Mouse (Mus musculus) MEL (cell line): ENCODE results near the gene Ctnnbl1. TPM values are rescaled to one million over a fixed set of nuclear protein-coding genes. Genes with fewer than 3 reads are reported as not detected.
A peak's percentile ranks its signal among the peaks of the same experiment; 100 is the strongest.

Source experiments
- DNase-seq: peaks from one replicate; pipeline ENCODE4 v3.0.0; 2011; ENCODE audit warnings: low read depth, low spot score
- H3K27ac ChIP-seq: 2 replicates; pipeline ENCODE4 v1.5.1; 2012; ENCODE audit warnings: low read depth, mild to moderate bottlenecking, control low read depth, low read length, moderate library complexity; ENCODE audit not compliant: control insufficient read depth
- H3K27me3 ChIP-seq, 2 experiments: fragments of 150-350 bp in 1 of 2; sonication (generic) in 1 of 2; 2 replicates each; pipeline ENCODE4 v1.6.1; 2012; ENCODE audit warnings: low read length in 2 of 2, mild to moderate bottlenecking in 2 of 2, improper control_type of control experiment in 1 of 2, moderate library complexity in 1 of 2; ENCODE audit not compliant: insufficient read depth in 2 of 2, control insufficient read depth in 1 of 2
- H3K36me3 ChIP-seq, 2 experiments: 2 replicates each; pipeline ENCODE4 v1.6.1; 2012 to 2014; ENCODE audit warnings: low read length in 2 of 2, improper control_type of control experiment in 1 of 2, inconsistent platforms in 1 of 2, mild to moderate bottlenecking in 1 of 2; ENCODE audit not compliant: insufficient read depth in 2 of 2, control insufficient read depth in 1 of 2
- H3K4me1 ChIP-seq, 2 experiments: fragments of 150-350 bp in 1 of 2; sonication (generic) in 1 of 2; 2 replicates each; pipeline ENCODE4 v1.6.1; 2012; ENCODE audit warnings: low read length in 2 of 2, improper control_type of control experiment in 1 of 2, mild to moderate bottlenecking in 1 of 2; ENCODE audit not compliant: insufficient read depth in 2 of 2, control insufficient read depth in 1 of 2
- H3K4me3 ChIP-seq, 2 experiments: fragments of 150-350 bp in 1 of 2; sonication (generic) in 1 of 2; 2 replicates each; pipeline ENCODE4 v1.5.1; 2012; ENCODE audit warnings: low read depth in 2 of 2, low read length in 2 of 2, mild to moderate bottlenecking in 2 of 2, moderate library complexity in 2 of 2, control low read depth in 1 of 2, improper control_type of control experiment in 1 of 2; ENCODE audit not compliant: control insufficient read depth in 1 of 2, insufficient read depth in 1 of 2
- H3K79me2 ChIP-seq: 2 replicates; pipeline ENCODE4 v1.6.1; 2012; ENCODE audit warnings: mild to moderate bottlenecking, low read length, moderate library complexity; ENCODE audit not compliant: control insufficient read depth, poor library complexity, insufficient read depth
- H3K9ac ChIP-seq: 2 replicates; pipeline ENCODE4 v1.6.1; 2012; ENCODE audit warnings: low read depth, mild to moderate bottlenecking, control low read depth, low read length, moderate library complexity; ENCODE audit not compliant: control insufficient read depth, poor library complexity, severe bottlenecking
- H3K9me3 ChIP-seq: fragments of 150-350 bp; sonication (generic); replicated peaks from 2 replicates; pipeline ENCODE4 v1.6.1; 2012; ENCODE audit warnings: mild to moderate bottlenecking, low read length, improper control_type of control experiment, moderate library complexity; ENCODE audit not compliant: insufficient read depth
- BHLHE40 ChIP-seq: IDR thresholded peaks from 2 replicates; pipeline ENCODE4 v1.6.1; 2012; ENCODE audit warnings: low read depth, mild to moderate bottlenecking, inconsistent platforms, low read length, improper control_type of control experiment, borderline replicate concordance
- CTCF ChIP-seq, 3 experiments: IDR thresholded peaks in 2 of 3; conservative IDR thresholded peaks in 1 of 3; 2 replicates each; pipeline ENCODE4 v1.5.1; 2011 to 2012; ENCODE audit warnings: low read length in 3 of 3, low read depth in 2 of 3, mild to moderate bottlenecking in 2 of 3, improper control_type of control experiment in 1 of 3, inconsistent platforms in 1 of 3, mixed read lengths in 1 of 3, moderate library complexity in 1 of 3; ENCODE audit not compliant: control insufficient read depth in 1 of 3, insufficient read depth in 1 of 3, poor library complexity in 1 of 3, severe bottlenecking in 1 of 3
- ELF1 ChIP-seq: IDR thresholded peaks from 2 replicates; pipeline ENCODE4 v1.6.1; 2014; ENCODE audit warnings: low read depth, mild to moderate bottlenecking, inconsistent platforms, low read length, improper control_type of control experiment, moderate library complexity
- ETS1 ChIP-seq: IDR thresholded peaks from 2 replicates; pipeline ENCODE4 v1.6.1; 2012; ENCODE audit warnings: low read depth, mild to moderate bottlenecking, inconsistent platforms, low read length, improper control_type of control experiment, moderate library complexity
- GABPA ChIP-seq: IDR thresholded peaks from 2 replicates; pipeline ENCODE4 v1.6.1; 2012; ENCODE audit warnings: low read depth, mild to moderate bottlenecking, inconsistent platforms, low read length, improper control_type of control experiment, moderate library complexity
- GATA1 ChIP-seq: IDR thresholded peaks from 2 replicates; pipeline ENCODE4 v1.6.1; 2011; ENCODE audit warnings: low read depth, low read length, improper control_type of control experiment
- JUND ChIP-seq: IDR thresholded peaks from 2 replicates; pipeline ENCODE4 v1.6.1; 2011; ENCODE audit warnings: low read depth, mild to moderate bottlenecking, improper control_type of control experiment, low read length
- KAT2A ChIP-seq: conservative IDR thresholded peaks from 2 replicates; pipeline ENCODE4 v1.6.1; 2012; ENCODE audit warnings: low read depth, low read length, improper control_type of control experiment, inconsistent platforms
- MAFK ChIP-seq: IDR thresholded peaks from 2 replicates; pipeline ENCODE4 v1.6.1; 2011; ENCODE audit warnings: low read depth, mild to moderate bottlenecking, low read length, improper control_type of control experiment, borderline replicate concordance
- MAX ChIP-seq: IDR thresholded peaks from 2 replicates; pipeline ENCODE4 v1.6.1; 2011; ENCODE audit warnings: low read length, improper control_type of control experiment
- MEF2A ChIP-seq: IDR thresholded peaks from 2 replicates; pipeline ENCODE4 v1.6.1; 2014; ENCODE audit warnings: low read depth, mild to moderate bottlenecking, inconsistent platforms, low read length, improper control_type of control experiment; ENCODE audit not compliant: poor library complexity, insufficient replicate concordance, severe bottlenecking; ENCODE audit errors: extremely low read depth
- MYC ChIP-seq: IDR thresholded peaks from 2 replicates; pipeline ENCODE4 v1.6.1; 2011; ENCODE audit warnings: low read depth, mild to moderate bottlenecking, low read length, improper control_type of control experiment, moderate library complexity
- NRF1 ChIP-seq: IDR thresholded peaks from 2 replicates; pipeline ENCODE4 v1.6.1; 2014; ENCODE audit warnings: low read depth, mild to moderate bottlenecking, inconsistent platforms, low read length, improper control_type of control experiment, moderate library complexity; ENCODE audit not compliant: poor library complexity, insufficient read depth, severe bottlenecking
- POLR2AphosphoS2 ChIP-seq: IDR thresholded peaks from 2 replicates; pipeline ENCODE4 v1.6.1; 2011; ENCODE audit warnings: low read length, improper control_type of control experiment
- RAD21 ChIP-seq: IDR thresholded peaks from 2 replicates; pipeline ENCODE4 v1.6.1; 2011; ENCODE audit warnings: mild to moderate bottlenecking, low read depth, low read length, improper control_type of control experiment
- RCOR1 ChIP-seq: IDR thresholded peaks from 2 replicates; pipeline ENCODE4 v1.6.1; 2012; ENCODE audit warnings: low read depth, mild to moderate bottlenecking, inconsistent platforms, low read length, improper control_type of control experiment
- SMC3 ChIP-seq: IDR thresholded peaks from 2 replicates; pipeline ENCODE4 v1.6.1; 2011; ENCODE audit warnings: low read depth, low read length, improper control_type of control experiment
- TAL1 ChIP-seq: IDR thresholded peaks from 2 replicates; pipeline ENCODE4 v1.6.1; 2012; ENCODE audit warnings: mild to moderate bottlenecking, inconsistent platforms, low read length, moderate library complexity, mixed read lengths
- USF1 ChIP-seq: IDR thresholded peaks from 2 replicates; pipeline ENCODE4 v1.6.1; 2014; ENCODE audit warnings: low read depth, mild to moderate bottlenecking, inconsistent platforms, low read length, improper control_type of control experiment, moderate library complexity
- ZKSCAN1 ChIP-seq: IDR thresholded peaks from 2 replicates; pipeline ENCODE4 v1.6.1; 2012; ENCODE audit warnings: low read depth, mild to moderate bottlenecking, inconsistent platforms, low read length, improper control_type of control experiment, moderate library complexity
- polyA plus RNA-seq, 2 experiments: library from polyadenylated mRNA; stranded (reverse) in 1 of 2; unstranded in 1 of 2; fragments of >175 nt in 1 of 2; fragments of >200 nt in 1 of 2; gene quantifications; 2 replicates each; pipeline versions ENCODE4 v1.2.1 to v1.2.4; 2012; ENCODE audit warnings: low replicate concordance in 2 of 2, low read depth in 1 of 2; ENCODE audit not compliant: insufficient read length in 2 of 2, insufficient read depth in 1 of 2, missing spikeins in 1 of 2
- total RNA-seq: library from RNA; depleted of rRNA; stranded (reverse); fragments of 300-350 nt; gene quantifications from 2 replicates; pipeline ENCODE4 v1.2.3, GENCODE M21; 2012

The Ctnnbl1 gene
- total and polyA plus RNA-seq, 3 experiments, result 60.7 to 61.7 TPM; not detected in 1

DNA sequence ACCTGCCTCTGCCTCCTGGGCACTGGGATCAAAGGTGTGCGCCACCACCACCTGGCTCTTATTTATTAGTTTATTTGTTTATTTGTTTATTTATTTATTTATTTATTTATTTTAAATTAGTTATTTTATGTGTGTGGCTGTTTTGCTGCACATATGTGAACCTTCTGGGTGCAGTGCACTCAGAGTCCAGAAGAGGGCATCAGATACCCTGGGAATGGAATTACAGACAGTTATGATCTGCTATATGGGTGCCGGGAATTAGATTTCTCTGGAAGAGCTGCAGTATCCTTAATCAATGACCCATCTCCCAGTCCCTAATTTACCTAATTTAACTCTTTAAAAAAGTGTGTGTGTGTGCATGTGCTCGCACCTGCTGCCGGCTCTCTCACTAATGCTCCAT, 8.5 kb downstream of the Ctnnbl1 start:
- Histone ChIP-seq H3K36me3 (no peaks in the 10 kb centered on the region; a peak in 1 of 4 replicates), H3K27me3 (no peaks in the 10 kb centered on the region), H3K9ac (no peak overlapping the region), H3K79me2 (0 out of 2 replicates have a peak, but pooled peaks cover 6% of the 10 kb centered on the region), H3K4me3 (no peak overlapping the region)
- peak; percentile 37 for DNase-seq
- peak; percentile 52 for TF ChIP-seq RAD21
- TF ChIP-seq RCOR1, result no peak
- TF ChIP-seq ELF1, result no peak
- no peak for TF ChIP-seq MYC
- peak; percentile 39 to 47 (median 47); a peak in 5 of 6 replicates for TF ChIP-seq CTCF (IDR thresholded peaks at IDR 0.05 in 2 of 3, conservative IDR thresholded peaks at IDR 0.05 in 1 of 3; ENCODE audit: control insufficient read depth in 1 of 3, insufficient read depth in 1 of 3, low read depth in 2 of 3, low read length in 3 of 3, poor library complexity in 1 of 3, severe bottlenecking in 1 of 3)
- TF ChIP-seq SMC3, result peak; percentile 43
- no peak for TF ChIP-seq GATA1
- no peak for TF ChIP-seq USF1
- no peak for TF ChIP-seq ETS1
- no peak for TF ChIP-seq JUND
- TF ChIP-seq, all 39 proteins: peak for 3
- Histone ChIP-seq H3K4me1 (no peaks in the 10 kb centered on the region), H3K9me3 (no peaks in the 10 kb centered on the region), H3K27ac (no peak overlapping the region)

GRCm38 (mm10) chr2:157746558-157746957, 9.4 kb downstream of the Ctnnbl1 start:
- Histone ChIP-seq H3K27ac (no peak overlapping the region), H3K27me3 (no peaks in the 10 kb centered on the region), H3K4me1 (no peaks in the 10 kb centered on the region), H3K4me3 (no peak overlapping the region), H3K36me3 (no peaks in the 10 kb centered on the region; a peak in 1 of 4 replicates), H3K9ac (no peak overlapping the region), H3K9me3 (no peaks in the 10 kb centered on the region), H3K79me2 (0 out of 2 replicates have a peak, but pooled peaks cover 4% of the 10 kb centered on the region)
- no peak for DNase-seq
- TF ChIP-seq ETS1 (no peak), MAX (no peak), KAT2A (no peak), SMC3 (no peak), MEF2A (no peak)

GRCm38 (mm10) chr2:157747989-157748388, 10.8 kb downstream of the Ctnnbl1 start:
- no peak for DNase-seq
- TF ChIP-seq MYC (no peak), ZKSCAN1 (no peak), CTCF (IDR thresholded peaks at IDR 0.05 in 2 of 3, conservative IDR thresholded peaks at IDR 0.05 in 1 of 3; ENCODE audit: control insufficient read depth in 1 of 3, insufficient read depth in 1 of 3, low read depth in 2 of 3, low read length in 3 of 3, poor library complexity in 1 of 3, severe bottlenecking in 1 of 3) (no peak), MAFK (no peak), GATA1 (no peak), RAD21 (no peak), GABPA (no peak), ETS1 (no peak), POLR2AphosphoS2 (no peak), NRF1 (no peak), MAX (no peak), BHLHE40 (no peak), TAL1 (no peak), SMC3 (no peak)
- no peaks in the 10 kb centered on the region for H3K9me3 ChIP-seq
- H3K79me2 ChIP-seq, result 0 out of 2 replicates have a peak, but pooled peaks cover 5% of the 10 kb centered on the region
- H3K27me3 ChIP-seq, result no peaks in the 10 kb centered on the region
- no peak overlapping the region for H3K9ac ChIP-seq
- no peaks in the 10 kb centered on the region; a peak in 1 of 4 replicates for H3K36me3 ChIP-seq
- H3K4me3 ChIP-seq, result no peak overlapping the region
- no peak overlapping the region for H3K27ac ChIP-seq
- no peaks in the 10 kb centered on the region for H3K4me1 ChIP-seq
